Mouse (Mus musculus) lung, adult 2 months (tissue): Measurements from ENCODE around the gene Thy1. TPM values are rescaled to one million over a fixed set of nuclear protein-coding genes. Genes with fewer than 3 reads are reported as not detected.
A peak's percentile ranks its signal among the peaks of the same experiment; 100 is the strongest.

Experiments
- DNase-seq: peaks from one replicate; pipeline ENCODE4 v3.0.0; 2022
- H3K4me1 ChIP-seq: fragments of 200-500 bp; 2 replicates; pipeline ENCODE4 v1.6.1; 2011; ENCODE audit warnings: low read length; ENCODE audit not compliant: control insufficient read depth, insufficient read depth
- H3K4me3 ChIP-seq: fragments of 200-500 bp; replicated peaks from 2 replicates; pipeline ENCODE3; 2011; ENCODE audit warnings: low read depth, mild to moderate bottlenecking, control low read depth, low read length; ENCODE audit errors: extremely low read depth
- CTCF ChIP-seq: fragments of 200-500 bp; IDR thresholded peaks from 2 replicates; pipeline ENCODE4 v1.5.1; 2011; ENCODE audit warnings: mild to moderate bottlenecking, low read length, control low read depth; ENCODE audit not compliant: insufficient read depth
- POLR2A ChIP-seq: fragments of 200-500 bp; IDR thresholded peaks from 2 replicates; pipeline ENCODE4 v1.6.1; 2011; ENCODE audit warnings: low read depth, mild to moderate bottlenecking, control low read depth, low read length, borderline replicate concordance; ENCODE audit errors: extremely low read depth
- WGBS: fragments of 180-500 bp; shearing (Covaris S2); methylation state at CpG from one replicate; pipeline ENCODE4 v1.1.7; 2018; 5-methylcytosine and 5-hydroxymethylcytosine counted together
- polyA plus RNA-seq: library from polyadenylated mRNA; depleted of rRNA; stranded (reverse); fragments of >200 nt; gene quantifications from 2 replicates; pipeline ENCODE4 v1.2.3, GENCODE M21; 2012

The Thy1 gene
- polyA plus RNA-seq, 1 experiment: 34.3 TPM

GRCm38 (mm10) chr9:44058606-44059005 is 15.4 kb downstream of the Thy1 start:
- TF ChIP-seq CTCF (no peak), POLR2A (no peak)
- 73% methylated on average over 6 of the region's 6 CpGs for whole genome bisulfite sequencing
- no peak for DNase-seq
- Histone ChIP-seq H3K4me3 (no peak overlapping the region), H3K4me1 (no peaks in the 10 kb centered on the region)

- TF ChIP-seq POLR2A: no peak
- TF ChIP-seq CTCF: no peak
- Histone ChIP-seq H3K4me3 (no peak overlapping the region), H3K4me1 (peaks cover 3% of the 10 kb centered on the region)
- DNase-seq: no peak
- WGBS: 33% methylated on average over 1 of the region's 1 CpGs
These were observed 22.0 kb downstream of the Thy1 start for GRCm38 (mm10) chr9:44065177-44065576.

GRCm38 (mm10) chr9:44066785-44067225 is 23.6 kb downstream of the Thy1 start, which contains the start of gene Usp2:
Gene Usp2 (plus strand): TSS chr9:44067021.
- peak; percentile 41 for TF ChIP-seq CTCF
- TF ChIP-seq POLR2A: 0 out of 2 replicates have a peak, but pooled peaks have one; percentile 13
- under 1% methylated on average over 38 of the region's 38 CpGs for WGBS
- Histone ChIP-seq H3K4me1 (peaks cover 3% of the 10 kb centered on the region), H3K4me3 (peak within 1 kb of the TSS; percentile 69)
- peak; percentile 100 for DNase-seq

- WGBS: 7% methylated on average over 15 of the region's 15 CpGs
- TF ChIP-seq POLR2A (no peak), CTCF (no peak)
- no peak for DNase-seq
These were observed 24.2 kb downstream of the Thy1 start for GRCm38 (mm10) chr9:44067241-44067959.

GRCm38 (mm10) chr9:44067960-44068330 is 24.8 kb downstream of the Thy1 start:
- no peak for DNase-seq
- H3K4me1 ChIP-seq: peaks cover 3% of the 10 kb centered on the region
- 87% methylated on average over 6 of the region's 6 CpGs for WGBS
- H3K4me3 ChIP-seq: no peak overlapping the region
- TF ChIP-seq POLR2A: no peak
- TF ChIP-seq CTCF: no peak

More at GRCm38 (mm10) chr9:44067241-44067959, 24.2 kb downstream of the Thy1 start:
- Histone ChIP-seq H3K4me1 (peaks cover 3% of the 10 kb centered on the region), H3K4me3 (peak overlapping the region; percentile 69)

GRCm38 (mm10) chr9:44069252-44069651 is 26.1 kb downstream of the Thy1 start:
- no peak for TF ChIP-seq CTCF
- no peak for TF ChIP-seq POLR2A

GRCm38 (mm10) chr9:44070113-44070843 is 27.1 kb downstream of the Thy1 start:
- DNase-seq: no peak
- H3K4me1 ChIP-seq: peaks cover 3% of the 10 kb centered on the region
- no peak overlapping the region for H3K4me3 ChIP-seq
- 68% methylated on average over 14 of the region's 14 CpGs for WGBS
- TF ChIP-seq POLR2A: no peak
- TF ChIP-seq CTCF: no peak

More at GRCm38 (mm10) chr9:44069252-44069651, 26.1 kb downstream of the Thy1 start:
- WGBS: 37% methylated on average over 7 of the region's 7 CpGs
- H3K4me3 ChIP-seq: no peak overlapping the region
- peaks cover 3% of the 10 kb centered on the region for H3K4me1 ChIP-seq
- no peak for DNase-seq

- no peak for TF ChIP-seq CTCF
- no peak for TF ChIP-seq POLR2A
- no peak for DNase-seq
- Histone ChIP-seq H3K4me3 (no peak overlapping the region), H3K4me1 (peaks cover 3% of the 10 kb centered on the region)
- 56% methylated on average over 8 of the region's 8 CpGs for WGBS
These were observed 27.7 kb downstream of the Thy1 start for GRCm38 (mm10) chr9:44070844-44071231.

- 43% methylated on average over 11 of the region's 11 CpGs for WGBS
- no peak overlapping the region for H3K4me3 ChIP-seq
- no peak for DNase-seq
- peaks cover 2% of the 10 kb centered on the region for H3K4me1 ChIP-seq
- TF ChIP-seq CTCF (no peak), POLR2A (0 out of 2 replicates have a peak, but pooled peaks have one; percentile 35)
These were observed 28.9 kb downstream of the Thy1 start for GRCm38 (mm10) chr9:44071914-44072598.

- no peak overlapping the region for H3K4me3 ChIP-seq
- H3K4me1 ChIP-seq: no peaks in the 10 kb centered on the region
- no peak for TF ChIP-seq CTCF
- TF ChIP-seq POLR2A: no peak
- WGBS: 41% methylated on average over 4 of the region's 4 CpGs
- no peak for DNase-seq
These were observed 29.4 kb downstream of the Thy1 start for GRCm38 (mm10) chr9:44072599-44072915.
